Mouse (Mus musculus) hindbrain, embryonic 14.5 days (tissue): ENCODE measurements at regions not wholly inside any gene's neighbourhood (a gene's known extent, or its start where the extent isn't known, plus 50 kb on each side); places are given as distances from the start of the nearest gene placed in this dataset.

ENCODE experiments used
- ATAC-seq: fragments of 200-750 bp; cut with Nextera tagmentation; 2 replicates; pipeline ENCODE4 v1.8.0; 2017; ENCODE audit warnings: moderate number of reproducible peaks, mild to moderate bottlenecking, moderate TSS enrichment, moderate library complexity; ENCODE audit not compliant: low FRiP score
- DNase-seq: peaks from one replicate; pipeline ENCODE4 v3.0.0-alpha.2; 2015; ENCODE audit warnings: low spot score
- H3K27ac ChIP-seq: fragments of 300-500 bp; sonication (generic); 2 replicates; pipeline ENCODE4 v1.5.1; 2014; ENCODE audit warnings: mild to moderate bottlenecking, moderate library complexity
- H3K27me3 ChIP-seq: fragments of 300-500 bp; sonication (generic); 2 replicates; pipeline ENCODE4 v1.6.1; 2014; ENCODE audit warnings: mild to moderate bottlenecking, low read length, mixed read lengths; ENCODE audit not compliant: control insufficient read depth, insufficient read depth
- H3K36me3 ChIP-seq: fragments of 300-500 bp; sonication (generic); replicated peaks from 2 replicates; pipeline ENCODE4 v1.6.1; 2014; ENCODE audit not compliant: control insufficient read depth, insufficient read depth
- H3K4me1 ChIP-seq: fragments of 300-500 bp; sonication (generic); replicated peaks from 2 replicates; pipeline ENCODE4 v1.6.1; 2014; ENCODE audit warnings: antibody characterized with exemption, low read length, mixed read lengths; ENCODE audit not compliant: control insufficient read depth, insufficient read depth
- H3K4me2 ChIP-seq: fragments of 300-500 bp; sonication (generic); replicated peaks from 2 replicates; pipeline ENCODE4 v1.6.1; 2014; ENCODE audit warnings: mild to moderate bottlenecking, moderate library complexity
- H3K4me3 ChIP-seq: fragments of 300-500 bp; sonication (generic); replicated peaks from 2 replicates; pipeline ENCODE4 v1.5.1; 2014; ENCODE audit warnings: mild to moderate bottlenecking, low read length
- H3K9ac ChIP-seq: fragments of 300-500 bp; sonication (generic); 2 replicates; pipeline ENCODE4 v1.6.1; 2014
- H3K9me3 ChIP-seq: fragments of 300-500 bp; sonication (generic); 2 replicates; pipeline ENCODE4 v1.6.1; 2016; ENCODE audit warnings: low read length; ENCODE audit not compliant: control insufficient read depth
- WGBS: fragments of 180-500 bp; shearing (Covaris S2); extraction: QIAGEN DNeasy Blood & Tissue Kit; methylation state at CpG from one replicate; pipeline ENCODE4 v1.1.7; 2014; 5-methylcytosine and 5-hydroxymethylcytosine counted together

DNA sequence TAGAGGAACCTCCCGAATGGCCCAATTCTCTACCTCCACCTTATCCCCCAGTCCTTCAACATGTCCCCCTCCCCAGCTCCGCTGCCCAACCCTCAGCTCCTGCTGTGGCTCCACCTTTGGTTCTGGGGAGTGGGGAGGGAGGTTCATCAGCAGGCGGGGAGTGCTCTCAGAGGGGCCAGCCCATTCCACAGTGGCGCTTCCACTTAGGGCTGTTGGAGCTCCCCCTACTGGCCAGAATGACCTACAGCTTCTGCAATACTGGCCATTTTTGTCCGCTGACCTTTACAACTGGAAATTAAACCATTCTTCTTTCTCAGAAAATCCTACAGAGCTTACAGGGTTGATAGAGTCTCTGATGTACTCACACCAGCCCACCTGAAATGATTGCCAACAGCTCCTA is 508.0 kb upstream of the Klhl4 start:
- Histone ChIP-seq H3K4me1 (no peaks in the 10 kb centered on the region), H3K27ac (no peak overlapping the region), H3K36me3 (no peaks in the 10 kb centered on the region), H3K9me3 (peaks cover 14% of the 10 kb centered on the region), H3K9ac (no peak overlapping the region), H3K4me2 (no peak overlapping the region), H3K4me3 (no peak overlapping the region), H3K27me3 (no peaks in the 10 kb centered on the region)
- no peak for ATAC-seq
- no peak for DNase-seq
- WGBS, result 99% methylated on average over 5 of the region's 5 CpGs

GRCm38 (mm10) chrX:113993118-113993517 is 481.0 kb upstream of the Klhl4 start:
- H3K36me3 ChIP-seq, result no peaks in the 10 kb centered on the region
- no peaks in the 10 kb centered on the region for H3K9me3 ChIP-seq
- whole genome bisulfite sequencing, result 81% methylated on average over 3 of the region's 3 CpGs
- no peaks in the 10 kb centered on the region for H3K4me1 ChIP-seq
- ATAC-seq (no peak), DNase-seq (no peak)
- H3K9ac ChIP-seq, result no peak overlapping the region
- H3K27ac ChIP-seq, result no peak overlapping the region
- H3K27me3 ChIP-seq, result no peaks in the 10 kb centered on the region
- no peak overlapping the region for H3K4me3 ChIP-seq
- H3K4me2 ChIP-seq, result no peak overlapping the region

- DNase-seq (peak; percentile 37), ATAC-seq (no peak)
- H3K36me3 ChIP-seq, result no peaks in the 10 kb centered on the region
- H3K9me3 ChIP-seq, result no peaks in the 10 kb centered on the region
- no peak overlapping the region for H3K9ac ChIP-seq
- WGBS, result 41% methylated on average over 1 of the region's 1 CpGs
- no peak overlapping the region for H3K4me2 ChIP-seq
- H3K4me3 ChIP-seq, result no peak overlapping the region
- no peak overlapping the region for H3K27ac ChIP-seq
- H3K4me1 ChIP-seq, result no peaks in the 10 kb centered on the region
- H3K27me3 ChIP-seq, result no peaks in the 10 kb centered on the region
These were observed 432.9 kb upstream of the Klhl4 start for GRCm38 (mm10) chrX:114041281-114041680.
